Mouse (Mus musculus) 3T3-L1 (cell line): ENCODE measurements around the gene Snai1.

Source experiments
- DNase-seq: peaks from one replicate; pipeline ENCODE4 v3.0.0-alpha.2; 2015; ENCODE audit warnings: low read depth, low spot score

Snai1 gene

DNA sequence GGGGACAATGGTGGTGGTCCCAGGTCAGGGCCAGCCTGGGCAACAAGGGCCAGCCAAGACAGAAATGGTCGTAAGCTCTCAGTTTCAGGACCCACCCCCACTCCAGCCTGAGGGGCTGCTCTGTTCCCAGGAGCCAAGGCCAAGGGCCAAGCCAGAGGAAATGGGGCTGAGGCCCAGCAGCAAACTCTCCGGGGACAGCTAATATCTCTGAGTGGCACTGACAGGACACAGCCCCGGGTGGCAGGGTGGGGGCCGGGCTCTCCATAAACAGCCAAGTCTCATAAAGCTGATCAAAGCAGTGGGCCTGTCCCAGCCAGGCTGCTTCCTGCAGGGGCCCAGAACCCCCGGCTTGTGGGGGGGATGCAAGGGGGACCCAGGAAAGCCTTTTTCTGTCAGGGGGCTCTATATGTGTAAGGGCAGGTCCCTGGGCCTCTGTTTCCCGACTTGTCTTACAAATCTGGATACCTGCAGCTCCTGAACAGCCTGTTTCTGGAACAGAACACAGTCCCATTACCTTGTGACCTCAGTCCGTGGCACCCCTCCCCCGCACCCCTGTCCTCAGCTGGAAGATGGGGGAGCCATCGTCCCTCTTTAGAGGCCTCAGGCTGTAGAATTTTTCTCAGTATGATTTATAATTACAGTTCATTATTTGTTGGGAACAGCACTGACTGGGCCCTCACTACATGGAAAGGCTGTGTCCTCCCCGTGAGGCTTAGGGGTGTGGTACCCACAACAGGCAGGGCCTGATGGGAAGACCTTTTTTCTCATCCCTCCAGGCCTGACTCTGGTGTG lies 45.4 kb downstream of the Snai1 start:
- no peak for DNase-seq

DNA sequence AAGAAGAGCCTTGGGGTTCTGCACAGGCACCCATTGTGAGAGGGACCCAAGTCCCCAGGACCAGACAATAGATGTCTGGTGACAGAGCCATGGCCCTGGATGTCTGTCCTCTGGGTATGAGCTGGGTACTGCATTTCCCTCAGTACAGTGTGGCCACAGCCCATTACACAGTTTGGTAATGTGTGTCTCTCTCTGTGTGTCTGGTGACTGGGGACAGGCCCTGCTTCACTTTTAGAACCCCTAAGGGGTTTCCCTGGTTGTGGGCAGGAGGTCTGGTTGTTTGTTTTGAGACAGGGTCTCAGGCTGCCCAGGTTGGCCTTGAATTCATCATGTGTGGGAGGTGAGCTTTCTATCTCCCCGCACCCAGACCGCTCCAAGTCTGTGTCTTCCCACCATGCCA lies 47.3 kb downstream of the Snai1 start:
- DNase-seq: no peak

DNA sequence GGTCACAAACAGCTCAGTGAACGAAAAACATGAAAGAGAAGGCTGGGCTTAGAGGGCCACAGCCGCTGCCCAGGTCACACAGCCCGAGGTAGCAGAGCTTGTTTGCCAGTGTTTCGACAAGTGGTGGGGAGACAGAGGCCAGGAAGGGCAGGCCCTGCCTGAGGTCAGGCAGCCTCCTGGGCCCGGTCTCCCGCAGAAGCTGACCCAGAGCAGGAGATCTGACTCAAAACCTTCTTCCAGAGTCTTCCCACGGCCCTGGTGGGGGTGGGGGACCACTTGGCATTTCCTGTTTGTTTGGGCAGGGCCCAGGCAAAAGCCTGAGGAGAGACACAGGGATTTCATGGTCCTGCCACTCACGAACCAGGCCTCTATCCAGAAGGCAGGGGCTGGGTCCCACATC lies 48.0 kb downstream of the Snai1 start:
- peak; percentile 89 for DNase-seq

DNA sequence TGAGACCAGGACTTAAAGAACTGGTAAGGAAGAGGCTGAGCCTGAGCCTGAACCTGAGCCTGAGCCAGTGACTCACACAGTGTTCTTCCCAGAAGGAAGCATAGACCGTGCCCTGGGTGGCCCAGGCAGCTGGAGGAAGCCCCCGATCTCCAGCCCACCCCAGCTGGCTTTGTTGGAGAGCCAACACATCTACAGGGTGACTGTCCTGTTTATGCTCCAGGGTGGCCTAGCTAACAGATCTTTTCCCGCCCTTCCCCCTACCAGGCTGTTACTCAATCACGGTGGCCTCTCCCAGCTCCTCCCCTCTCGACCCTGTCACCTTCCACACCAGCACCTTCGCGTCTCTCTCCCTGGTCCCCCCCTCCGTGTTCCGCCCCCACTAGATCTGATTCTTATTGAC lies 49.0 kb downstream of the Snai1 start:
- DNase-seq: peak; percentile 43

DNA sequence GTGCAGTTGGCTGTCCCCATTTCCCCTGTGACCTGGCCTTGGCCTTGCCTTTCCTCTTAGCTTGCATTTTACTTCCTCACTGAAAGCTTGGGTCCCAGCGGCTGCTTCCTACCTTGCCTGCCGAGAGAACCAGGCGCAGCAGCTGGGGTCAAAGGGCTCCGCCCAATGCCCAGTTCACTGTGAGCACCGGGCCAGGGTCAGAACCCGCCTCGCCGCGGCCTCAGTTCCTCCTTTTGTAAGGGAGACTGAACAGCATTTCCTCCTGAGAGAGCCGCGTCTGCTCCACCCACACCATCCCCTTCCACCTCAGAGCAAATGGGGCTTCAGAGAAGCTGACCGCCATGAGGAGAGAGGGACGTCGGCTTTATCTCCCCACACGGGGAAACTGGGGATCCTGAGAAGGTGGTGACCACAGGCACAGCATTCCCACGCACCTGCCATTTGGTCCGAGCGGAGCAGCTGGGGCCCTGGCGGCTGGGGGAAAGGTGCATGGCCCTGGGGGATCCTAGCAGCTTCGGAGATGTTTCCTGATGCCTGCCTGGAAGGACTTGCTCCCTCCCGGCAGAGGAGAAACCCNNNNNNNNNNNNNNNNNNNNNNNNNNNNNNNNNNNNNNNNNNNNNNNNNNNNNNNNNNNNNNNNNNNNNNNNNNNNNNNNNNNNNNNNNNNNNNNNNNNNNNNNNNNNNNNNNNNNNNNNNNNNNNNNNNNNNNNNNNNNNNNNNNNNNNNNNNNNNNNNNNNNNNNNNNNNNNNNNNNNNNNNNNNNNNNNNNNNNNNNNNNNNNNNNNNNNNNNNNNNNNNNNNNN lies 51.0 kb downstream of the Snai1 start:
- no peak for DNase-seq
